Mouse (Mus musculus): ENCODE measurements at regions not wholly inside any gene's neighbourhood (a gene's known extent, or its start where the extent isn't known, plus 50 kb on each side); places are given as distances from the start of the nearest gene placed in this dataset.

- no peak for DNase-seq (ENCODE audit: low spot score)
These were observed 368.8 kb upstream of the Rack1 start for GRCm38 (mm10) chr11:48431316-48431715.

- DNase-seq (ENCODE audit: low spot score): no peak
These were observed 372.7 kb upstream of the Rack1 start for GRCm38 (mm10) chr11:48427423-48427822.

- no peak for DNase-seq (ENCODE audit: low spot score)
These were observed 373.7 kb upstream of the Rack1 start for GRCm38 (mm10) chr11:48426446-48426845.

GRCm38 (mm10) chr11:48418066-48418756 lies 381.9 kb upstream of the Rack1 start:
- DNase-seq (ENCODE audit: low spot score): no peak

GRCm38 (mm10) chr11:48417615-48418014 lies 382.5 kb upstream of the Rack1 start:
- no peak for DNase-seq (ENCODE audit: low spot score)

GRCm38 (mm10) chr11:48398032-48398431 lies 402.1 kb upstream of the Rack1 start:
- DNase-seq (ENCODE audit: low spot score): no peak

GRCm38 (mm10) chr11:48381489-48381888 lies 392.7 kb upstream of the Sgcd start:
- no peak for DNase-seq (ENCODE audit: low spot score)

GRCm38 (mm10) chr11:48378044-48378443 lies 389.3 kb upstream of the Sgcd start:
- no peak for DNase-seq (ENCODE audit: low spot score)

- DNase-seq (ENCODE audit: low spot score): no peak
These were observed 388.5 kb upstream of the Sgcd start for GRCm38 (mm10) chr11:48377269-48377668.

GRCm38 (mm10) chr11:48351349-48352023 lies 362.7 kb upstream of the Sgcd start:
- DNase-seq (ENCODE audit: low spot score): no peak

GRCm38 (mm10) chr11:48314500-48314899 lies 325.7 kb upstream of the Sgcd start:
- no peak for DNase-seq (ENCODE audit: low spot score)

GRCm38 (mm10) chr11:48295370-48295769 lies 306.6 kb upstream of the Sgcd start:
- DNase-seq (ENCODE audit: low spot score): no peak

- DNase-seq (ENCODE audit: low spot score): no peak
These were observed 273.7 kb upstream of the Sgcd start for GRCm38 (mm10) chr11:48262492-48262891.

- no peak for DNase-seq (ENCODE audit: low spot score)
These were observed 272.3 kb upstream of the Sgcd start for GRCm38 (mm10) chr11:48261089-48261488.

- no peak for DNase-seq (ENCODE audit: low spot score)
These were observed 262.0 kb upstream of the Sgcd start for GRCm38 (mm10) chr11:48250678-48251317.

GRCm38 (mm10) chr11:48249315-48249714 lies 260.5 kb upstream of the Sgcd start:
- no peak for DNase-seq (ENCODE audit: low spot score)

- no peak for DNase-seq (ENCODE audit: low spot score)
These were observed 232.4 kb upstream of the Sgcd start for GRCm38 (mm10) chr11:48221156-48221555.

- no peak for DNase-seq (ENCODE audit: low spot score)
These were observed 230.4 kb upstream of the Sgcd start for GRCm38 (mm10) chr11:48219157-48219556.

- DNase-seq (ENCODE audit: low spot score): no peak
These were observed 228.0 kb upstream of the Sgcd start for GRCm38 (mm10) chr11:48216762-48217161.

- no peak for DNase-seq (ENCODE audit: low spot score)
These were observed 197.8 kb upstream of the Sgcd start for GRCm38 (mm10) chr11:48186604-48187003.

GRCm38 (mm10) chr11:48178943-48179342 lies 190.2 kb upstream of the Sgcd start:
- DNase-seq (ENCODE audit: low spot score): peak; percentile 20

- DNase-seq (ENCODE audit: low spot score): no peak
These were observed 189.4 kb upstream of the Sgcd start for GRCm38 (mm10) chr11:48178174-48178573.

GRCm38 (mm10) chr11:48176451-48176850 lies 187.7 kb upstream of the Sgcd start:
- no peak for DNase-seq (ENCODE audit: low spot score)

Measured in retina, embryonic 14.5 days (tissue).